Mouse (Mus musculus): ENCODE measurements around the gene Helq. TPM values are rescaled to one million over a fixed set of nuclear protein-coding genes. Genes with fewer than 3 reads are reported as not detected.

Gene Helq
- total RNA-seq, 2 experiments from 2014 or later, result 16.0 to 16.1 TPM

DNA sequence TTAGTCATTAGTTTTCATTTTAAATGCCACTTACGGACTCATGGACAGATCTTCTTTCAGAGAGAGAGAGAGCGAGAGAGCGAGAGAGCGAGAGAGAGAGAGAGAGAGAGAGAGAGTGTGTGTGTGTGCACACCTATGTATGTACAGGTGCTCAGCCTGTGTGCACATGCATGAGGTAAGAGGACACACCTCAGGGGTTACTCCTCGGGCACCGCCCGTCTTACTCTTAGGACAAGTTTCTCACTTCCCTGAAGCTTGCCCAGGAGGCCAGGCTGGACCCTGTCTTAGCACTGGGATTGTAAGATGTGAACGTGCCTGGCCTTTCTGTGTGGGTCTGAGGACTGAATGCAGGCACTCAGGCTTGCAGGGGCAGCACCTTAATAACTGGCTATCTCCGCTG is 10.9 kb downstream of the Helq start:
- no peak for DNase-seq (ENCODE audit: low spot score in 2 of 2)

GRCm38 (mm10) chr5:100779002-100779401 is 19.4 kb downstream of the Helq start:
- DNase-seq (ENCODE audit: low spot score in 2 of 2), result no peak

GRCm38 (mm10) chr5:100776900-100777299 is 21.5 kb downstream of the Helq start:
- no peak for DNase-seq (ENCODE audit: low spot score in 2 of 2)

DNA sequence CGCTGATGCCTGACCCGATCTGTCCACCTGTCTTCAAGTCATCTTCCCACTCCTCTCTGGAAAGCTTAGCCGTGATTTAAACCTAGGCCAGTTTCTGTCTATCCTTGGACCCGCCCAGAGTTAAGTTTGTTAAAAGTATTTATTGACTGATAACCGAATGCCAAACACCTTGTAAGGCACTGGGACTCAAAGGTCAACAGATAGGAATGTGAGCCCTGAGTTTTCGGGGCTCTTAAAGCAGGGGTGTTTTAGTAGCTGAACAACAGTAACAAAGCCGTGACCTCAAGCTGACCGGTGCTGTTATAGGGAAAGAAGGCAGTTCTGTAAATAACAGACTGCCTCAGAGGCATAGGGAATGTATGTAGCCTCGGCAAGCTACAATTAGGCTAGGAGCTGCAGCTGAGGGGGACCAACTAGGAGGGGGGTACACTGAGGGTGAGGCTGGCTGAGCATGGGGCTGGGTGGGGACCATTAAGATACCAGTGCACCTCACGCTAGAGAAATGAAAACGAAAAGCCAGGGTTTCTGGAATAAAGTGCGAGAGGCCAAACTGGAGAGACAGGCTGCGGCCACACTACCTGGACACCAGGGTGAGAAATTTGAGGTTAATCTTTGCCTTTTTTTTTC is 22.5 kb downstream of the Helq start:
- no peak for DNase-seq (ENCODE audit: low spot score in 2 of 2)

GRCm38 (mm10) chr5:100771575-100771974 is 26.8 kb downstream of the Helq start:
- no peak for DNase-seq (ENCODE audit: low spot score in 2 of 2)

DNA sequence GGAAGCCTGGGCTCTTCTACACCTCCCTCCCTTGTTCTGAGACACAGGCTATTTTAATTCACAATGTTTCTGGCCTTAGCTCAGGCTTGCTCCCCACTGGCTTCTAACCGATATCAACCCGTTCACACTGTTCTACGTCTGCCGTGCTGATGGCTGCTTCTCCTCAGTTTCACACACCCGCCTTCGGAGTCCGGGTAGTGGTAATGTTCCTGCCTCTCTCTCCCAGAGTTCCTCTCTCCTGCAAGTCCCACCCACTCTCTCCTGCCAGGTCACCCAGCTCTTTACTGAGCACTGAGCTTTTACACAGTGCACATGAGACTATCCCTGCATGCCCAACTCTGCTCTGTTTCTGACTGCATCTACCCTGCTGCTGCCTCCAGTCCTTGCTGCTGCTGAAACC is 32.4 kb downstream of the Helq start:
- DNase-seq (ENCODE audit: low spot score in 2 of 2), result no peak

- no peak for DNase-seq (ENCODE audit: low spot score in 2 of 2)
These were observed 36.7 kb downstream of the Helq start for GRCm38 (mm10) chr5:100761736-100762135.

DNA sequence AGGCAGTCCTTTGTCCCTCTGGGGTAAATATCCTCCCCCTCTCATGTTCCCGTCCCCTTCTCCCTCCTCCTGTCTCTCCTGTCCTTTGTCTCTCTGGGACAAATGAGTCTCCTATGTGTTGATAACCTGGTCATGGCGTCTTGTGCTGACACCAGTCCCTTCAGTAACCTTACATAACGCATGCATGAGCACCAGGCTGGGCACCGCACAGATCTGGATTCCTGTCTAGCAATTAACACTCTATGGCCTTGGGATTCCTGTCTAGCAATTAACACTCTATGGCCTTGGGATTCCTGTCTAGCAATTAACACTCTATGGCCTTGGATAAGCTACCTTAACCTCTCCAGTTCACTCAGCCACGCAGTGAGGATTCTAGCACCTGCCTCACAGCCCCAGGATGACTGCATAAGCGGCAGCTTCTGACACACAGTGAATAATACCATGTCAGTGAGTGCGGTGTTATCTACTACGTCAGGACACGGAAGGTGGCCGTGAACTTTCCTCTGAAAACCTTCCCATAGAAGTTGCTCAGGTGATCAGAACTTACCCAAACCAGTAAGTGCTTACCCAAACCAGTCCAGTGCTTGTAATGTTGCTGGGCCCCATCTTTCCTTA is 38.2 kb downstream of the Helq start:
- no peak for DNase-seq (ENCODE audit: low spot score in 2 of 2)

- DNase-seq (ENCODE audit: low spot score in 2 of 2), result no peak
These were observed 40.3 kb downstream of the Helq start for GRCm38 (mm10) chr5:100758121-100758520.

GRCm38 (mm10) chr5:100753407-100753806 is 45.0 kb downstream of the Helq start:
- no peak for DNase-seq (ENCODE audit: low spot score in 2 of 2)

DNA sequence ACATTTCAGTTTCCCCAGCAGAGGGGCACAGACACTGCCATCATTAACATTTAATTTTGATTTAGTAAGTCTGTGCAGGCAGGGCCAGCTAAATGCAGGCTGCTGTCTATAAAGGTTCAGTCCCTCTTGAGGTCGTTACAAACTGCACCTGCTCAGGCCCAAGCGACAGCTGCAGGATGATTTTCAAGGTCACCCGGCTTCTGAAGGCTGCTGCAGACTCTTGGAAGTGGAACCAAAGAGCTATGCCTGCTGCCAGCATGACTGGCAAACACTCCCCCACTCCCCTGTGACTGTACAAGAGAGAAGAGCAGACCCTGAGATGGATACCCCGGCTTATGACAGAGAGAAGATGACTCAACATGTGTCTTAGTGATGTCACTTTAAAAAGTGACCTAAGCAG is 46.7 kb downstream of the Helq start:
- no peak for DNase-seq (ENCODE audit: low spot score in 2 of 2)

- DNase-seq (ENCODE audit: low spot score in 2 of 2), result no peak
These were observed 47.7 kb downstream of the Helq start for GRCm38 (mm10) chr5:100750617-100751255.

DNA sequence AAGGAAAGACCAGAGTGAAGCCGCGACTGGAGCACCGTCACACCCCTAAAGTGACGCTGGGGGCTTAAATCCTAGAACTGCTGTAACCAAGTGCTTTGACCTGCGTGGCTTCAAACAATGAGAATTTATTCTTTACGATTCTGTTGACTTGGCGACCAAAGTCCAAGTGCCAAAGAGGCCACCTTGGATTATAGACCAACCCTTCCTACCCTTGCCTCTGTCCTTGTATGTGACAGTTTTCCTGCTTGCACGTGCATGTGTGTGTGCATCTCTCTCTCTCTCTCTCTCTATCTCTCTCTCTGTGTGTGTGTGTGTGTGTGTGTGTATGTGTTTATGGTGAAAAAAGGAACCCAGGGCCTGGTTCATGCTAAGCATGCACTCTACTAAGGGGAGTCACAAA is 59.6 kb downstream of the Helq start:
- no peak for DNase-seq (ENCODE audit: low spot score in 2 of 2)

DNA sequence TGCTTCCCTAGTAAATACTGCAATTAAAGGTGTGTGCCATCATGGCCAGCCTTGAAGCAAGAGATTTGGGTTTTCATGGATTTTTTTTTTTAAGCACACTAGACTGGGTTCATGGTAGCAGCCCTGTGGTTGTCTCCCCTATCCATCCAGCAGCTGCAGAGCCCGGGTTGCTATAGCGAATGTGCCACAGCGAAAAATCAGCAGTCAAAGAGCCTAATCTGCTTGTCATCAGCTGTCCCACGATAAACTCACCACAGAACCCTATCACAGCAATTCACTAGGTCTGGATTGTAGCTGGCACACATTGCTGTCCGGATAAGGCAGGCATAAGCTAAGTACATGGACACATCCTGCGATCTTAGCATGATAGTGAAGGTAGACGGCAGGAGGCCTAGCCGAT is 61.5 kb downstream of the Helq start:
- DNase-seq (ENCODE audit: low spot score in 2 of 2), result no peak

DNA sequence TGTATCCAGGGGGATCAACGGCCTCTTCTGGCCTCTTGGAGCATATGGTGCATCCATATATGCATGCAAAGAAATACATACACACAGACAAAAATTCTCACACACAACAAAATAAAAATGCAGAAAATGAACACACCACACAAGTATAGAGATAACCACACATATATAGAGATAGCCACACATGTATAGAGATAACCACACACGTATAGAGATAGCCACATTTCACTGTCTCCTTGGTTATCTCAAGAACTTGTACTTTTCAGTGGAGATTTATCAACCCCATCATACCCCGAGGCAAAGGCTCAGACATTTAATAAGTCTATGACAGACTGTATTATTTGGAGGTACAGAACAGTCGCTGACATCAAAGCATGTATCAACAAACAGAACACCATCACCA is 63.9 kb downstream of the Helq start:
- DNase-seq (ENCODE audit: low spot score in 2 of 2), result no peak

- no peak for DNase-seq (ENCODE audit: low spot score in 2 of 2)
These were observed 69.6 kb downstream of the Helq start for GRCm38 (mm10) chr5:100728757-100729156.

- DNase-seq (ENCODE audit: low spot score in 2 of 2), result no peak
These were observed 72.4 kb downstream of the Helq start for GRCm38 (mm10) chr5:100726001-100726400.

- peak in 1 of 2 experiments; percentile 5 for DNase-seq (ENCODE audit: low spot score in 2 of 2)
These were observed 78.9 kb downstream of the Helq start, which contains the start of gene Hpse for GRCm38 (mm10) chr5:100719235-100720088. Gene Hpse, minus strand, starts transcription at chr5:100719716.

- no peak for DNase-seq (ENCODE audit: low spot score in 2 of 2)
These were observed 81.6 kb downstream of the Helq start for GRCm38 (mm10) chr5:100716762-100717161.
